Mouse (Mus musculus) heart, adult 2 months (tissue): ENCODE data around the gene Mpp4. TPM values are rescaled to one million over a fixed set of nuclear protein-coding genes. Genes with fewer than 3 reads are reported as not detected.

Source experiments
- DNase-seq, 2 experiments: peaks; one replicate each; pipeline ENCODE4 v3.0.0; 2021
- H3K27ac ChIP-seq: fragments of 200-600 bp; 2 replicates; pipeline ENCODE4 v1.8.1; 2022
- H3K27me3 ChIP-seq: fragments of 200-500 bp; 2 replicates; pipeline ENCODE4 v1.6.1; 2012; ENCODE audit warnings: mild to moderate bottlenecking, low read length, inconsistent platforms, mixed read lengths; ENCODE audit not compliant: control insufficient read depth, insufficient read depth
- H3K36me3 ChIP-seq: fragments of 200-500 bp; 2 replicates; pipeline ENCODE4 v1.6.1; 2012; ENCODE audit warnings: low read length, inconsistent platforms; ENCODE audit not compliant: control insufficient read depth, insufficient read depth
- H3K4me1 ChIP-seq: fragments of 200-500 bp; 2 replicates; pipeline ENCODE4 v1.6.1; 2011; ENCODE audit warnings: low read length; ENCODE audit not compliant: control insufficient read depth, insufficient read depth
- H3K4me3 ChIP-seq: fragments of 200-600 bp; 2 replicates; pipeline ENCODE4 v1.8.1; 2022
- H3K79me2 ChIP-seq: fragments of 200-500 bp; replicated peaks from 2 replicates; pipeline ENCODE4 v1.6.1; 2012; ENCODE audit warnings: mild to moderate bottlenecking, inconsistent platforms, low read length, moderate library complexity, mixed read lengths; ENCODE audit not compliant: control insufficient read depth, insufficient read depth
- H3K9ac ChIP-seq: fragments of 200-500 bp; 2 replicates; pipeline ENCODE4 v1.6.1; 2012; ENCODE audit warnings: low read depth, mild to moderate bottlenecking, control low read depth, inconsistent platforms, low read length, mixed read lengths
- CTCF ChIP-seq: fragments of 200-600 bp; IDR thresholded peaks from 2 replicates; pipeline ENCODE4 v1.8.1; 2022; ENCODE audit warnings: antibody characterized with exemption, mild to moderate bottlenecking, moderate library complexity
- EP300 ChIP-seq: fragments of 200-500 bp; IDR thresholded peaks from 2 replicates; pipeline ENCODE4 v1.6.1; 2011; ENCODE audit warnings: low read depth, low read length, control low read depth; ENCODE audit not compliant: insufficient read depth
- POLR2A ChIP-seq: fragments of 200-500 bp; IDR thresholded peaks from 2 replicates; pipeline ENCODE4 v1.6.1; 2011; ENCODE audit warnings: mild to moderate bottlenecking, low read depth, low read length, control low read depth; ENCODE audit not compliant: insufficient read depth
- WGBS: fragments of 180-500 bp; shearing (Covaris S2); methylation state at CpG from one replicate; pipeline ENCODE4 v1.1.7; 2018; 5-methylcytosine and 5-hydroxymethylcytosine counted together
- intact Hi-C: fragments of 180-260 bp; cut with DNase I; formaldehyde crosslinking; loops from one replicate; pipeline ENCODE4 v1.15.1; 2025
- long read RNA-seq: library from polyadenylated mRNA; stranded (forward); transcript quantifications from one replicate; pipeline ENCODE4 v2.0.0, GENCODE M21; 2021
- polyA plus RNA-seq: library from polyadenylated mRNA; depleted of rRNA; stranded (reverse); fragments of >200 nt; gene quantifications from 2 replicates; pipeline ENCODE4 v1.2.3, GENCODE M21; 2012; rRNA removed
- total RNA-seq, 2 experiments: library from RNA; stranded (reverse); gene quantifications; 2 replicates each; pipeline ENCODE4 v1.2.3; 2021

The Mpp4 gene
- not detected for total RNA-seq
- polyA plus RNA-seq: 0.26 and 0.45 TPM in 2 replicates
- long read RNA-seq: 0 reads

DNA sequence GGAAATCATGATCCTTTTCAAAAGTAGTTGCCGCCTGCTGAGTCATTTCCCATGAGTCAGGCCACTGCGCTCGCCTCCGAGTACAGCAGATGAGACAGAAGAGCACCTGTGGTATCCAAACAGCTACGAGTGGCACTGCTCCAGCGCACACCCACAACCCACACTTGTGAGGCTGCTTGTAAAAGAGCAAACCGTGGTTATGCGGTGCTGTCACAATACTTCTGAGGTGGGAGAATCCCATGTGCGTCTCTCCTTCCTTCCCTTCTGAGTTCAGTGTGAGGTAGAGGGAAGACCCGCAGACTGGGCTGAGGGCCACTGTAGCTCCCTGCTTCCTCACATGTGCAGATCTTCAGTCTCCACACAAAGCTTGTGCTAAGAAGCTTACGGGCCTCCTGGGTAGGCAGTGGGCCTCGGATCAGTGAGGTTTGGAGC, at the start of gene Mpp4:
Gene Mpp4, minus strand, starts transcription at position 360 of the 432 bp plus-strand sequence.
- H3K27ac ChIP-seq: no peak within 1 kb of the TSS
- WGBS: 61% methylated on average over 12 of the region's 12 CpGs
- H3K36me3 ChIP-seq: no peaks in the 10 kb centered on the region
- intact Hi-C loops: no loop called here
- no peak for DNase-seq
- no peak within 1 kb of the TSS for H3K4me3 ChIP-seq
- no peaks in the 10 kb centered on the region for H3K79me2 ChIP-seq
- H3K27me3 ChIP-seq: no peaks in the 10 kb centered on the region
- no peak for TF ChIP-seq EP300
- no peak for TF ChIP-seq POLR2A
- TF ChIP-seq CTCF: no peak
- H3K4me1 ChIP-seq: peaks cover 1% of the 10 kb centered on the region
- H3K9ac ChIP-seq: no peak within 1 kb of the TSS

GRCm38 (mm10) chr1:59212951-59213350, 49.8 kb upstream of the Mpp4 start:
- TF ChIP-seq CTCF (no peak), EP300 (no peak), POLR2A (no peak)
- intact Hi-C loops: no loop called here
- Histone ChIP-seq H3K79me2 (no peaks in the 10 kb centered on the region), H3K9ac (no peak overlapping the region), H3K36me3 (no peaks in the 10 kb centered on the region), H3K27me3 (no peaks in the 10 kb centered on the region), H3K4me3 (no peak overlapping the region), H3K4me1 (no peaks in the 10 kb centered on the region), H3K27ac (no peak overlapping the region)
- no CpG with 5 or more reads among the region's 1 CpGs for WGBS
- no peak for DNase-seq

- 91% methylated on average over 5 of the region's 5 CpGs for WGBS
- TF ChIP-seq CTCF (no peak), EP300 (no peak), POLR2A (no peak)
- intact Hi-C loops: no loop called here
These were observed 49.0 kb upstream of the Mpp4 start for GRCm38 (mm10) chr1:59212076-59212779.

DNA sequence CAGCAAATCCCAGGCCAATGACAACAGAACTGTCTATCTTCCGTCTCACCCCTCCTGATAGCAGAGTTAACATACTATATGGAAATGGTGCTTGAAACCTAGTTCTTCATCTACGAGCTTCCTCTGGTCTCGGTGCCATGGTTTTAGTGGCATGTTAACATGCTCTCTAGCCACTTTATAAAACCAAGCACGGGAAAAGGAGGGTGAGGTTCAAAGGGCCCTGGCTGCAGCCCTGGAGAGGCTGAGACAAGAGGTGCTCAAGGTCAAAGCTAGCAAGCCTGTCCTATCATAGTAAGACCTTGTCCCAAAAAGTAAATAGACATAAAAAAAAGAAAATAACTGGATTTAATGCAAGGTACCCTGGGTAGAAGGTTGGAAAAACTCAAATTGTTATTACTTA, 48.5 kb upstream of the Mpp4 start:
- Histone ChIP-seq H3K27me3 (no peaks in the 10 kb centered on the region), H3K4me1 (no peaks in the 10 kb centered on the region), H3K36me3 (no peaks in the 10 kb centered on the region), H3K79me2 (no peaks in the 10 kb centered on the region), H3K4me3 (no peak overlapping the region), H3K27ac (no peak overlapping the region), H3K9ac (no peak overlapping the region)
- DNase-seq: no peak
- WGBS: 82% methylated on average over 4 of the region's 4 CpGs
- no peak for TF ChIP-seq CTCF
- no peak for TF ChIP-seq EP300
- TF ChIP-seq POLR2A: no peak
- intact Hi-C loops: no loop called here

More at GRCm38 (mm10) chr1:59212076-59212779, 49.0 kb upstream of the Mpp4 start:
- Histone ChIP-seq H3K27me3 (no peaks in the 10 kb centered on the region), H3K4me3 (no peak overlapping the region), H3K79me2 (no peaks in the 10 kb centered on the region), H3K9ac (no peak overlapping the region), H3K27ac (no peak overlapping the region), H3K4me1 (no peaks in the 10 kb centered on the region), H3K36me3 (no peaks in the 10 kb centered on the region)
- DNase-seq: no peak

GRCm38 (mm10) chr1:59208331-59208730, 45.1 kb upstream of the Mpp4 start:
- H3K4me1 ChIP-seq: no peaks in the 10 kb centered on the region
- intact Hi-C loops: no loop called here
- WGBS: 85% methylated on average over 1 of the region's 1 CpGs
- H3K79me2 ChIP-seq: no peaks in the 10 kb centered on the region
- no peak for DNase-seq
- no peak overlapping the region for H3K9ac ChIP-seq
- no peaks in the 10 kb centered on the region for H3K27me3 ChIP-seq
- H3K36me3 ChIP-seq: no peaks in the 10 kb centered on the region
- no peak overlapping the region for H3K27ac ChIP-seq
- H3K4me3 ChIP-seq: no peak overlapping the region
- TF ChIP-seq EP300 (no peak), CTCF (no peak), POLR2A (no peak)

- intact Hi-C loops: no loop called here
- Histone ChIP-seq H3K79me2 (no peaks in the 10 kb centered on the region), H3K4me3 (no peak overlapping the region), H3K9ac (no peak overlapping the region), H3K27ac (no peak overlapping the region), H3K27me3 (no peaks in the 10 kb centered on the region), H3K36me3 (no peaks in the 10 kb centered on the region), H3K4me1 (no peaks in the 10 kb centered on the region)
- no peak for TF ChIP-seq EP300
- TF ChIP-seq CTCF: no peak
- no peak for TF ChIP-seq POLR2A
- 94% methylated on average over 1 of the region's 1 CpGs for WGBS
- no peak for DNase-seq
These were observed 41.3 kb upstream of the Mpp4 start for GRCm38 (mm10) chr1:59204489-59204888.
